8 mouse cellular contexts compared by ENCODE assay signal in the genomic region with DNA sequence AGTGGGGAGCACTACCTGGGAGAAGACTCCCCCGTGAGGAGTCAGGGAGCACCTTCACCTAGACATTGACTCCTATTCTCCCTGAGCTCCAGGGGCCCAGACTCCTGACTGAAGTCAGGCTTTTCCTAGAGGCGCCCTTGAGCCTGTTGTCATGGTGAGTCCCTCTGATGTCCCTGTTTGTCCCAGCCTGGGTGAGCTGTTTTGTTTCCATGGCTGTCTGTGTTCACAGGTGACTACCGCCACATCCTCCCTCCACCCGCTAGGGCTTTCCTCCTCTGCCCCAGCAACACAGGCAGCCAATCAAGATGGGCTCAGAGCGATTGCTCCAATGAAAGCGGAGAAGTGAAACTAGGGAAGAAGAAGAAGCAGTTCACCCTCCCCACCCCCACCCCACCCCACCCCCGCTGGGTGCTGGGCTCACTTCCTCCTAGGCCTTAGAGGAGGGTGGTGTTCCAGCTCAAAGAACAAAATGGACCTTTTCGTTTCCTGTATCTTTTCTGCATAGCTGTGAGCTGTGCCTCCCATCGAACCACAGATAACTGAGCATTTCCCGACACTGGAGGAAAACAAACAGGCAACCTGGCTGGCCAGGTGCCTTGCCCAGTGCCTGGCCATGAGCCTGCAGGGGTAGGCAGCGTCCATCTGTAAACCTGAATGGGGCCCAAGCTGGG. TPM values are rescaled to one million over a fixed set of nuclear protein-coding genes. Genes with fewer than 3 reads are reported as not detected.
DNase-seq lines count a peak whose midpoint lies in the region; ATAC-seq lines count a peak whose summit lies in the region.

No protein-coding gene starts in this region.

- peak overlapping the region; percentile 64 for H3K4me3 ChIP-seq in embryonic facial prominence, embryonic 10.5 days
- peak overlapping the region; percentile 63 for H3K4me3 ChIP-seq in heart, embryonic 13.5 days
- peak overlapping the region; percentile 21 for H3K4me3 ChIP-seq in kidney, embryonic 16.5 days (ENCODE audit: low read length)
- H3K4me3 ChIP-seq in midbrain, embryonic 16.5 days (ENCODE audit: low read depth, low read length): no peak overlapping the region

- peak overlapping the region; percentile 82 for H3K9ac ChIP-seq in heart, embryonic 13.5 days
- peak overlapping the region; percentile 47 for H3K9ac ChIP-seq in kidney, embryonic 16.5 days (replicated peaks; ENCODE audit: low read length)
- peak overlapping the region; percentile 18 for H3K9ac ChIP-seq in midbrain, embryonic 16.5 days (ENCODE audit: low read depth, low read length)

- peak overlapping the region; percentile 96 for H3K4me2 ChIP-seq in heart, embryonic 13.5 days
- H3K4me2 ChIP-seq in kidney, embryonic 16.5 days (replicated peaks; ENCODE audit: low read depth, low read length): peak overlapping the region; percentile 93
- peak overlapping the region; percentile 27 for H3K4me2 ChIP-seq in midbrain, embryonic 16.5 days (ENCODE audit: low read length)

- peaks cover 41% of the 10 kb centered on the region for H3K36me3 ChIP-seq in embryonic facial prominence, embryonic 10.5 days (replicated peaks)
- peaks cover 38% of the 10 kb centered on the region for H3K36me3 ChIP-seq in heart, embryonic 13.5 days
- H3K36me3 ChIP-seq in kidney, embryonic 16.5 days (ENCODE audit: insufficient read depth, low read length): peaks cover 36% of the 10 kb centered on the region
- H3K36me3 ChIP-seq in midbrain, embryonic 16.5 days (ENCODE audit: control insufficient read depth, insufficient read depth, low read length): no peaks in the 10 kb centered on the region
- peaks cover 34% of the 10 kb centered on the region for H3K36me3 ChIP-seq in splenic B cell, adult 2 months (ENCODE audit: control insufficient read depth, insufficient read depth, low read length, poor library complexity, severe bottlenecking)

- H3K9me3 ChIP-seq in embryonic facial prominence, embryonic 10.5 days: no peaks in the 10 kb centered on the region
- no peaks in the 10 kb centered on the region for H3K9me3 ChIP-seq in heart, embryonic 13.5 days
- H3K9me3 ChIP-seq in kidney, embryonic 16.5 days (ENCODE audit: low read length): no peaks in the 10 kb centered on the region
- H3K9me3 ChIP-seq in midbrain, embryonic 16.5 days (replicated peaks; ENCODE audit: control insufficient read depth, low read length, poor library complexity, severe bottlenecking): no peaks in the 10 kb centered on the region

- peak; percentile 79 for DNase-seq in gastrocnemius, postnatal 25 days
- no peak for DNase-seq in gastrocnemius, adult 18-20 months (ENCODE audit: low spot score)
- peak; percentile 81 for DNase-seq in embryonic facial prominence, embryonic 10.5 days (ENCODE audit: low spot score)
- DNase-seq in liver: peak; percentile 81
- DNase-seq in splenic B cell, adult 2 months (ENCODE audit: low read depth, low spot score): peak; percentile 96

- H3K27ac ChIP-seq in embryonic facial prominence, embryonic 10.5 days (replicated peaks): peak overlapping the region; percentile 86
- H3K27ac ChIP-seq in heart, embryonic 13.5 days (replicated peaks): peak overlapping the region; percentile 84
- peak overlapping the region; percentile 84 for H3K27ac ChIP-seq in kidney, embryonic 16.5 days (ENCODE audit: low read length)
- peak overlapping the region; percentile 85 for H3K27ac ChIP-seq in midbrain, embryonic 16.5 days (ENCODE audit: low read length)

- 23% methylated on average over 11 of the region's 11 CpGs for WGBS in embryonic facial prominence, embryonic 10.5 days
- 16% methylated on average over 11 of the region's 11 CpGs for WGBS in heart, embryonic 13.5 days
- WGBS in kidney, embryonic 16.5 days: 21% methylated on average over 11 of the region's 11 CpGs
- WGBS in midbrain, embryonic 16.5 days: 30% methylated on average over 11 of the region's 11 CpGs

- ATAC-seq in heart, embryonic 13.5 days (ENCODE audit: extremely low read depth, insufficient number of reproducible peaks, low FRiP score, low TSS enrichment): peak; percentile 26; the same call in 1 of the 2 replicates
- peak; percentile 75 for ATAC-seq in kidney, embryonic 16.5 days (ENCODE audit: low FRiP score, low TSS enrichment)
- peak; percentile 90 for ATAC-seq in midbrain, embryonic 16.5 days

- H3K4me1 ChIP-seq in embryonic facial prominence, embryonic 10.5 days: peaks cover 62% of the 10 kb centered on the region
- peaks cover 56% of the 10 kb centered on the region for H3K4me1 ChIP-seq in heart, embryonic 13.5 days
- peaks cover 35% of the 10 kb centered on the region for H3K4me1 ChIP-seq in kidney, embryonic 16.5 days (ENCODE audit: insufficient read depth, low read length)
- H3K4me1 ChIP-seq in midbrain, embryonic 16.5 days (ENCODE audit: control insufficient read depth, insufficient read depth, low read length): peaks cover 21% of the 10 kb centered on the region

- peaks cover 30% of the 10 kb centered on the region for H3K27me3 ChIP-seq in embryonic facial prominence, embryonic 10.5 days (replicated peaks; ENCODE audit: low read depth, poor library complexity, severe bottlenecking)
- no peaks in the 10 kb centered on the region for H3K27me3 ChIP-seq in heart, embryonic 13.5 days (replicated peaks)
- no peaks in the 10 kb centered on the region for H3K27me3 ChIP-seq in kidney, embryonic 16.5 days (ENCODE audit: insufficient read depth, low read length)
- H3K27me3 ChIP-seq in midbrain, embryonic 16.5 days (ENCODE audit: control insufficient read depth, insufficient read depth, low read depth, low read length): no peaks in the 10 kb centered on the region
- no peaks in the 10 kb centered on the region for H3K27me3 ChIP-seq in splenic B cell, adult 2 months (ENCODE audit: control insufficient read depth, insufficient read depth, low read length, poor library complexity, severe bottlenecking)

RNA-seq across cellular contexts. Expression of gene Ucp2, which starts 2.6 kb away (rescaled TPM):
- total RNA-seq in gastrocnemius, postnatal 25 days (2021): 10 to 100 TPM; 31.0 to 52.5 TPM
- total RNA-seq in gastrocnemius, adult 18-20 months (2021): 10 to 100 TPM; 16.6 to 17.4 TPM
- 101 and 105 TPM in 2 replicates for polyA plus RNA-seq in embryonic facial prominence, embryonic 10.5 days (2016; fragmentation: Nextera tagmentation; extraction: Ambion mirVana)
- polyA plus RNA-seq in heart, embryonic 13.5 days (2015; fragmentation: Nextera tagmentation; extraction: Ambion mirVana): 189 and 197 TPM in 2 replicates
- 221 and 250 TPM in 2 replicates for polyA plus RNA-seq in kidney, embryonic 16.5 days (2015; fragmentation: Nextera tagmentation; extraction: Ambion mirVana)
- 59.5 and 69.5 TPM in 2 replicates for polyA plus RNA-seq in midbrain, embryonic 16.5 days (2015; fragmentation: Nextera tagmentation; extraction: Ambion mirVana)

RNA-seq across cellular contexts. Expression of gene Dnajb13, which starts 19.0 kb away (rescaled TPM):
- not detected for total RNA-seq in gastrocnemius, postnatal 25 days (2021)
- not detected for total RNA-seq in gastrocnemius, adult 18-20 months (2021)
- 0.27 and 0.38 TPM in 2 replicates for polyA plus RNA-seq in embryonic facial prominence, embryonic 10.5 days (2016; fragmentation: Nextera tagmentation; extraction: Ambion mirVana)
- 0.19 and 0.29 TPM in 2 replicates for polyA plus RNA-seq in heart, embryonic 13.5 days (2015; fragmentation: Nextera tagmentation; extraction: Ambion mirVana)
- 0.50 and 0.60 TPM in 2 replicates for polyA plus RNA-seq in kidney, embryonic 16.5 days (2015; fragmentation: Nextera tagmentation; extraction: Ambion mirVana)
- polyA plus RNA-seq in midbrain, embryonic 16.5 days (2015; fragmentation: Nextera tagmentation; extraction: Ambion mirVana): 3.9 and 4.4 TPM in 2 replicates

RNA-seq across cellular contexts. Expression of gene Ucp3, which starts 22.9 kb away (rescaled TPM):
- total RNA-seq in gastrocnemius, postnatal 25 days (2021): 100 to 1,000 TPM; 105 to 189 TPM
- total RNA-seq in gastrocnemius, adult 18-20 months (2021): 100 to 1,000 TPM in 1 of 2 experiments, 10 to 100 TPM in 1; 94.4 to 203 TPM
- polyA plus RNA-seq in embryonic facial prominence, embryonic 10.5 days (2016; fragmentation: Nextera tagmentation; extraction: Ambion mirVana): 0.11 TPM in 1 of 2 replicates, not detected in the other
- polyA plus RNA-seq in heart, embryonic 13.5 days (2015; fragmentation: Nextera tagmentation; extraction: Ambion mirVana): 0.07 and 0.24 TPM in 2 replicates
- 0.09 and 0.14 TPM in 2 replicates for polyA plus RNA-seq in kidney, embryonic 16.5 days (2015; fragmentation: Nextera tagmentation; extraction: Ambion mirVana)
- polyA plus RNA-seq in midbrain, embryonic 16.5 days (2015; fragmentation: Nextera tagmentation; extraction: Ambion mirVana): not detected in 2 replicates

RNA-seq across cellular contexts. Expression of gene Coa4, which starts 41.2 kb away (rescaled TPM):
- total RNA-seq in gastrocnemius, postnatal 25 days (2021): 10 to 100 TPM in 1 of 2 experiments, 1 to 10 TPM in 1; 8.1 to 13.0 TPM
- total RNA-seq in gastrocnemius, adult 18-20 months (2021): 10 to 100 TPM; 10.1 to 11.7 TPM
- 17.8 and 19.3 TPM in 2 replicates for polyA plus RNA-seq in embryonic facial prominence, embryonic 10.5 days (2016; fragmentation: Nextera tagmentation; extraction: Ambion mirVana)
- polyA plus RNA-seq in heart, embryonic 13.5 days (2015; fragmentation: Nextera tagmentation; extraction: Ambion mirVana): 23.0 and 23.1 TPM in 2 replicates
- polyA plus RNA-seq in kidney, embryonic 16.5 days (2015; fragmentation: Nextera tagmentation; extraction: Ambion mirVana): 23.4 and 26.3 TPM in 2 replicates
- polyA plus RNA-seq in midbrain, embryonic 16.5 days (2015; fragmentation: Nextera tagmentation; extraction: Ambion mirVana): 15.7 and 17.2 TPM in 2 replicates

Comparison
In these comparisons a context has a peak if more than half of its experiments do, and no peak if none do; other contexts are left out.
1. ATAC-seq: peak in every context shown above with its lines; median percentile 90 in midbrain, embryonic 16.5 days; 75 in kidney, embryonic 16.5 days; 26 in heart, embryonic 13.5 days.
2. H3K4me2 ChIP-seq: peak in every context shown above with its lines; median percentile 96 in heart, embryonic 13.5 days; 93 in kidney, embryonic 16.5 days; 27 in midbrain, embryonic 16.5 days.
3. H3K9ac ChIP-seq: peak in every context shown above with its lines; median percentile 82 in heart, embryonic 13.5 days; 47 in kidney, embryonic 16.5 days; 18 in midbrain, embryonic 16.5 days.